Mouse (Mus musculus): Measurements from ENCODE around the gene Dll1. TPM values are rescaled to one million over a fixed set of nuclear protein-coding genes. Genes with fewer than 3 reads are reported as not detected.

Gene Dll1
- total and polyA plus RNA-seq, 2 experiments from 2014 or later: 11.6 to 20.9 TPM

DNA sequence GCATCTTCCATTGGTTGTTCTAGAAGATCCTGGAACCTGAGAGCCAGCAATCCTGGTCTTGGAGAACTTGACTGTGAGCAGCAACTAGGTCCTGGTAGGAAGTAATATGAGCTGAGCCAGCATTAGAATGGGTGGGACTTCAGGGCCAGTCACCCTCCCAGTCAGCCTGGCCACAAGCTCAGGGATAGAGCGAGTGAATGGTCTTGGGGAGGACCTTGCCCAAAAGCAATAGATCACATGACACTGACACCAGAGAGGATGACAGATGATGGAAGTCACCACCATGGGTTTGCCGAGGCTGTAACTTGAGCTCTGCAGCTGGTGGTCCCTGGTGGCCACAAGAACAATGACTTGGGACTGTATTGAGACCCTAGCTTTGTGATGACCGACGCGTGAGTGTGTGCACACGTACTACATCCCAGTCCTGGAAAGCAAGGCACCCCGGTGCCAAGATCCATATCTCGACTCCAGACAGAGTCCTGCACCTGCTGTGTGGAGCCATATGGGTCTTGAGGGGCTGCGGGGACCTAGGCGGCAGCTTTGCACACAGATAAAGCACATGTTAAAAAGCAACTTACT lies 46.8 kb downstream of the Dll1 start:
- H3K4me3 ChIP-seq (ENCODE audit: low read depth, low read length): no peak overlapping the region
- ATAC-seq (ENCODE audit: low FRiP score): no peak
- 73% methylated on average over 10 of the region's 10 CpGs for WGBS

DNA sequence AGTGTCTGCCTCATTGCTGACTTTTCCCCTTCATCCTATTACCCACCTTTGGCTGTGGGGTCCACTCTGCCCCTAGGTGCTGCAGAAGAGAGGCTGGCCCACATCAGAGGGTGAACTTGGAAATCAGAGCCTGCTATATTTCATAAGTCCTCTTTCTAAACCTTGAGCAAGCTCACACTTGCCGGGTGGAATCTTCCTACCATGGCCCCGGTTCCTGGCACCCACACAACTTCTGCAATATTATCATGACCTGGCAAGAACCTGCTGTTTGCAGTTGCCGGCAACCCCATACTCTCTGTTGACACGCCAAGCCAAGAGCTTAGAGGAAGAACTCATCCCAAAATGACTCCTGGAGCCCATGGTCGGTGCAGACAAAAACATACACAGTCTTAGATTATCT lies 49.6 kb downstream of the Dll1 start:
- H3K9me3 ChIP-seq (ENCODE audit: low read length): no peaks in the 10 kb centered on the region
- no peaks in the 10 kb centered on the region for H3K27me3 ChIP-seq (ENCODE audit: insufficient read depth, low read length)
- no peak overlapping the region for H3K4me3 ChIP-seq (ENCODE audit: low read depth, low read length)
- H3K27ac ChIP-seq (ENCODE audit: low read depth, low read length): no peak overlapping the region
- H3K9ac ChIP-seq (replicated peaks; ENCODE audit: low read length, poor library complexity, severe bottlenecking): no peak overlapping the region
- TF ChIP-seq CTCF (IDR thresholded peaks at IDR 0.05): no peak
- no peak for DNase-seq (ENCODE audit: low spot score)
- H3K36me3 ChIP-seq (ENCODE audit: insufficient read depth, low read length): no peaks in the 10 kb centered on the region
- no peak overlapping the region for H3K4me2 ChIP-seq (ENCODE audit: low read depth, low read length, poor library complexity, severe bottlenecking)
- 86% methylated on average over 5 of the region's 5 CpGs for WGBS
- ATAC-seq (ENCODE audit: low FRiP score): no peak
- no peaks in the 10 kb centered on the region for H3K4me1 ChIP-seq (ENCODE audit: insufficient read depth, low read length)

More for the DNA sequence above, 46.8 kb downstream of the Dll1 start:
- no peak for TF ChIP-seq CTCF (IDR thresholded peaks at IDR 0.05)
- Histone ChIP-seq H3K9ac (replicated peaks; ENCODE audit: low read length, poor library complexity, severe bottlenecking) (no peak overlapping the region), H3K27me3 (ENCODE audit: insufficient read depth, low read length) (no peaks in the 10 kb centered on the region), H3K36me3 (ENCODE audit: insufficient read depth, low read length) (no peaks in the 10 kb centered on the region), H3K4me2 (ENCODE audit: low read depth, low read length, poor library complexity, severe bottlenecking) (no peak overlapping the region), H3K27ac (ENCODE audit: low read depth, low read length) (no peak overlapping the region), H3K9me3 (ENCODE audit: low read length) (no peaks in the 10 kb centered on the region), H3K4me1 (ENCODE audit: insufficient read depth, low read length) (no peaks in the 10 kb centered on the region)
- no peak for DNase-seq (ENCODE audit: low spot score)

DNA sequence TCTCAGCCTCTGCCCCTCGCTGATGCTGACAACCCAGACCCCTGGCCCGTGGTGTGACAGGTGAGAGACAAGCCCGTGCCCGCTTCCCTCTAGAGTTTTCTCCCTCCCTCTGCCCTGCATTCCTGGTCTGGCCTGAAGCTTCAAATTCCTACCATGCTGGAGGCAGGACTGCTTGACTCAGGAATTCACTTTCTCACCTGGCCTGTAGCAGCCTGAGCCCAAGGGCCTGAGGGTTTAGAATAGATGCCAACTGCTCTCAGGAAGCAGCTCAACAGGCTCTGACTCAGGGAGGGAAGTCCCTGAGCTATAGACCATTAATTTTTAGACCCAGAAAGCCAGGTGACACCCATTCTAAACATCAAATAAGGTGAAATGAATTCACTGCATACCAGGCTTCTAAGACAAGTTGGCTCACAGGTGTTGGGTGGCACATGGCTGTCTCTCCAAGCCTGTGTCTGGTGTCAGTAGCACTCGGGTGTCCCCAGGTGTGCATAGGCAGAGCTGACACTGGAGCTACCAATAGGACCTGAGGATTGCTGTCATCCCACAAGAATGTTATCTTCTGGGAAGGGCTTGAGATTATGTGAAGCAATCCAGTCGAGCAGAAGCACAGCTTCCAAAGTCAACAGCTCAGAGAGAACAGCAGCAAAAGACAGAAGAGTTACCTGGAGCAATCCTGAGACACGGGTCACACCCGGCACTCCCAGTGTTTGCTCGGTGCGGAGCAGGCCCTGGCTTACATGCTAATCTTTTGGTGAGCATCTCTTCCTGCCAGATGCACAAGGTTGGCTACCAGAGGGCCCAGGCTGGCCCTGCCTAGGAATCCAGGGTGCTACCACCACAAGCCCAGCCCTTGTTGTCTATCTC lies 50.5 kb downstream of the Dll1 start:
- no peak overlapping the region for H3K4me2 ChIP-seq (ENCODE audit: low read depth, low read length, poor library complexity, severe bottlenecking)
- no peak for TF ChIP-seq CTCF (IDR thresholded peaks at IDR 0.05)
- 79% methylated on average over 10 of the region's 10 CpGs for WGBS
- no peaks in the 10 kb centered on the region for H3K9me3 ChIP-seq (ENCODE audit: low read length)
- H3K27me3 ChIP-seq (ENCODE audit: insufficient read depth, low read length): no peaks in the 10 kb centered on the region
- no peak overlapping the region for H3K9ac ChIP-seq (replicated peaks; ENCODE audit: low read length, poor library complexity, severe bottlenecking)
- no peak for ATAC-seq (ENCODE audit: low FRiP score)
- no peak overlapping the region for H3K27ac ChIP-seq (ENCODE audit: low read depth, low read length)
- no peaks in the 10 kb centered on the region for H3K4me1 ChIP-seq (ENCODE audit: insufficient read depth, low read length)
- H3K36me3 ChIP-seq (ENCODE audit: insufficient read depth, low read length): no peaks in the 10 kb centered on the region
- no peak overlapping the region for H3K4me3 ChIP-seq (ENCODE audit: low read depth, low read length)
- no peak for DNase-seq (ENCODE audit: low spot score)

DNA sequence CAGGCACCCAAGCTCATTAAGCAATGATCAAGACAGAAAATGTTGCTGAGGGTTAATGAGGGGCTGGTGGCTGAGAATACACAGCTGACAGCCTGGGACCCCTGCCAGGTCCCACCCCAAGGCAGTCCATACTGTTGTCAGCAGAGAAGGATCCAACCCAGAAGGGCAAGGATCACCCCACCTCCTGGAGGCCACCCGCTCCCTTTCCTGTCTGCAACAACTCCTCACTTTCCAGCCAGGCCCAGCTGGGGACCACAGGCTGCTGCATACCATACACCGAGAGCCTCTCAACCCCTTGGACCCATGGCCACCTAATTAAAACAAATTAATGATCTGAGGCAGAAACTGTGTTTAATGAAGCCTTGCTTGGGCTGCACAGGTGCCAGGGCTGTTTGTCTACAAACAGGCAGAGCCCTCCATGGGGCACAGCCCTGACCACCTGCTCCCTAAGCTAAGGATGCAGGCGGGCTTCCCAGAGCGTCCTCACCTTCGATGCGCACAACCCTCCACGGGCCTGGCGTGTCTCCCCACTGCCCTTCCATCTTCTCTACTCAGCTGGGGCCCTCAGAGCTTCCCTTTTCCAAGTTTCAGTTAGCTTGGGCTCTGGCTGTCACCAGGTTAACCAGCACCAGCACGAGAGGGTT lies 53.4 kb downstream of the Dll1 start:
- Histone ChIP-seq H3K9me3 (ENCODE audit: low read length) (no peaks in the 10 kb centered on the region), H3K27me3 (ENCODE audit: insufficient read depth, low read length) (no peaks in the 10 kb centered on the region), H3K4me3 (ENCODE audit: low read depth, low read length) (no peak overlapping the region), H3K9ac (replicated peaks; ENCODE audit: low read length, poor library complexity, severe bottlenecking) (no peak overlapping the region), H3K27ac (ENCODE audit: low read depth, low read length) (no peak overlapping the region), H3K36me3 (ENCODE audit: insufficient read depth, low read length) (no peaks in the 10 kb centered on the region), H3K4me1 (ENCODE audit: insufficient read depth, low read length) (no peaks in the 10 kb centered on the region), H3K4me2 (ENCODE audit: low read depth, low read length, poor library complexity, severe bottlenecking) (no peak overlapping the region)
- ATAC-seq (ENCODE audit: low FRiP score) (no peak), DNase-seq (ENCODE audit: low spot score) (peak; percentile 52)
- WGBS: 69% methylated on average over 9 of the region's 9 CpGs
- TF ChIP-seq CTCF (IDR thresholded peaks at IDR 0.05): no peak

Other genes starting within 250 kb of the Dll1 start
- gene Fam120b, start 19.3 kb upstream of the Dll1 start, total RNA-seq (2014; rRNA removed): 40.6 TPM in 2 replicates
- 35.8 and 37.0 TPM in 2 replicates for gene Fam120b, start 19.3 kb upstream of the Dll1 start, polyA plus RNA-seq (2015; fragmentation: Nextera tagmentation; extraction: Ambion mirVana)
- 93.1 and 130 TPM in 2 replicates for gene Psmb1, start 122.9 kb upstream of the Dll1 start, total RNA-seq (2014; rRNA removed)
- gene Psmb1, start 122.9 kb upstream of the Dll1 start, polyA plus RNA-seq (2015; fragmentation: Nextera tagmentation; extraction: Ambion mirVana): 253 and 257 TPM in 2 replicates
- gene Tbp, start 123.0 kb upstream of the Dll1 start, total RNA-seq (2014; rRNA removed): 43.5 and 50.4 TPM in 2 replicates
- gene Tbp, start 123.0 kb upstream of the Dll1 start, polyA plus RNA-seq (2015; fragmentation: Nextera tagmentation; extraction: Ambion mirVana): 43.2 and 47.9 TPM in 2 replicates
- gene Pdcd2, start 150.4 kb upstream of the Dll1 start, total RNA-seq (2014; rRNA removed): 48.9 and 53.6 TPM in 2 replicates
- gene Pdcd2, start 150.4 kb upstream of the Dll1 start, polyA plus RNA-seq (2015; fragmentation: Nextera tagmentation; extraction: Ambion mirVana): 48.1 and 49.9 TPM in 2 replicates
- gene Prdm9, start 187.5 kb upstream of the Dll1 start, total RNA-seq (2014; rRNA removed): 0.22 and 0.94 TPM in 2 replicates
- 0.97 and 1.1 TPM in 2 replicates for gene Prdm9, start 187.5 kb upstream of the Dll1 start, polyA plus RNA-seq (2015; fragmentation: Nextera tagmentation; extraction: Ambion mirVana)

All from midbrain, postnatal 0 days (tissue).